Mouse (Mus musculus): Measurements from ENCODE around the gene Med21.

Med21 gene

GRCm38 (mm10) chr6:146686463-146687196 lies 44.3 kb downstream of the Med21 start:
- DNase-seq: no peak

DNA sequence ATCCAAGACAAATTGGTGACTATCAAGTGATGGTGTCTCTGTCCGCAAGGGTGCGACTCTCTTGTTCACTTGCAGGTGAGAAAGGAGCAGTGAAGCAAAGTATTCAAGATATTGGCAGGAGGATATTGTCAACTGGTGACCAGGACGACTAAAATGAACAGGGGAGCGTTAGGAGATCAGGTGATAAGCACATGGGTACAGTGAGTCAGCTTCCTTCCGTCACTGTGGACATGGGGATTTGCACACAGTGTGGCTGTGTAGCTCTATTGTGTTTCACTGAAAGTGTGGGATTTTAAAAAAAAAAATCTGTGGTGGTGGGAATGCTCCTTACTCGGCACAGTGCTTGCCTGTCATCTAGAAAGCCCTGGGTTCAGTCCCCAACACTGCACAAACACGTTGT lies 45.7 kb downstream of the Med21 start:
- DNase-seq: no peak

- DNase-seq: no peak
Measured at GRCm38 (mm10) chr6:146688861-146689260, 46.5 kb downstream of the Med21 start.

- no peak for DNase-seq
Measured at GRCm38 (mm10) chr6:146697767-146698166, 55.4 kb downstream of the Med21 start.

- no peak for DNase-seq
Measured at GRCm38 (mm10) chr6:146698376-146698775, 56.0 kb downstream of the Med21 start.

All from spleen, adult 18-20 months (tissue).